Mouse (Mus musculus) thymus, adult 2 months (tissue): ENCODE data around the gene Klhl28. TPM values are rescaled to one million over a fixed set of nuclear protein-coding genes. Genes with fewer than 3 reads are reported as not detected.

Experiments
- DNase-seq: peaks from one replicate; pipeline ENCODE4 v3.0.0; 2021
- H3K27ac ChIP-seq: fragments of 200-500 bp; 2 replicates; pipeline ENCODE4 v1.5.1; 2012; ENCODE audit warnings: low read length, control low read depth; ENCODE audit not compliant: control insufficient read depth, insufficient read depth
- H3K27me3 ChIP-seq: fragments of 200-500 bp; 2 replicates; pipeline ENCODE4 v1.6.1; 2012; ENCODE audit warnings: mild to moderate bottlenecking, low read length, moderate library complexity, mixed read lengths; ENCODE audit not compliant: control insufficient read depth, insufficient read depth
- H3K36me3 ChIP-seq: fragments of 200-500 bp; 2 replicates; pipeline ENCODE4 v1.6.1; 2012; ENCODE audit warnings: mild to moderate bottlenecking, low read length, moderate library complexity; ENCODE audit not compliant: control insufficient read depth, insufficient read depth
- H3K4me1 ChIP-seq: fragments of 200-500 bp; replicated peaks from 2 replicates; pipeline ENCODE4 v1.6.1; 2012; ENCODE audit warnings: low read length; ENCODE audit not compliant: control insufficient read depth, insufficient read depth
- H3K4me3 ChIP-seq: fragments of 200-500 bp; 2 replicates; pipeline ENCODE4 v1.5.1; 2012; ENCODE audit warnings: mild to moderate bottlenecking, low read length, control low read depth, moderate library complexity; ENCODE audit not compliant: control insufficient read depth, insufficient read depth
- CTCF ChIP-seq: fragments of 200-500 bp; IDR thresholded peaks from 2 replicates; pipeline ENCODE4 v1.5.1; 2012; ENCODE audit warnings: mild to moderate bottlenecking, control low read depth, low read length, moderate library complexity, borderline replicate concordance; ENCODE audit not compliant: control insufficient read depth, poor library complexity, insufficient read depth; ENCODE audit errors: extremely low read depth
- POLR2A ChIP-seq: fragments of 200-500 bp; IDR thresholded peaks from 2 replicates; pipeline ENCODE4 v1.6.1; 2012; ENCODE audit warnings: mild to moderate bottlenecking, low read length, control low read depth, moderate library complexity; ENCODE audit not compliant: control insufficient read depth, poor library complexity, insufficient read depth; ENCODE audit errors: extremely low read depth
- WGBS: fragments of 180-500 bp; shearing (Covaris S2); methylation state at CpG from one replicate; pipeline ENCODE4 v1.1.7; 2018; 5-methylcytosine and 5-hydroxymethylcytosine counted together
- polyA plus RNA-seq: library from polyadenylated mRNA; depleted of rRNA; stranded (reverse); fragments of >200 nt; gene quantifications from 2 replicates; pipeline ENCODE4 v1.2.3, GENCODE M21; 2012; rRNA removed

Klhl28 gene
- polyA plus RNA-seq, 1 experiment: 6.5 TPM

DNA sequence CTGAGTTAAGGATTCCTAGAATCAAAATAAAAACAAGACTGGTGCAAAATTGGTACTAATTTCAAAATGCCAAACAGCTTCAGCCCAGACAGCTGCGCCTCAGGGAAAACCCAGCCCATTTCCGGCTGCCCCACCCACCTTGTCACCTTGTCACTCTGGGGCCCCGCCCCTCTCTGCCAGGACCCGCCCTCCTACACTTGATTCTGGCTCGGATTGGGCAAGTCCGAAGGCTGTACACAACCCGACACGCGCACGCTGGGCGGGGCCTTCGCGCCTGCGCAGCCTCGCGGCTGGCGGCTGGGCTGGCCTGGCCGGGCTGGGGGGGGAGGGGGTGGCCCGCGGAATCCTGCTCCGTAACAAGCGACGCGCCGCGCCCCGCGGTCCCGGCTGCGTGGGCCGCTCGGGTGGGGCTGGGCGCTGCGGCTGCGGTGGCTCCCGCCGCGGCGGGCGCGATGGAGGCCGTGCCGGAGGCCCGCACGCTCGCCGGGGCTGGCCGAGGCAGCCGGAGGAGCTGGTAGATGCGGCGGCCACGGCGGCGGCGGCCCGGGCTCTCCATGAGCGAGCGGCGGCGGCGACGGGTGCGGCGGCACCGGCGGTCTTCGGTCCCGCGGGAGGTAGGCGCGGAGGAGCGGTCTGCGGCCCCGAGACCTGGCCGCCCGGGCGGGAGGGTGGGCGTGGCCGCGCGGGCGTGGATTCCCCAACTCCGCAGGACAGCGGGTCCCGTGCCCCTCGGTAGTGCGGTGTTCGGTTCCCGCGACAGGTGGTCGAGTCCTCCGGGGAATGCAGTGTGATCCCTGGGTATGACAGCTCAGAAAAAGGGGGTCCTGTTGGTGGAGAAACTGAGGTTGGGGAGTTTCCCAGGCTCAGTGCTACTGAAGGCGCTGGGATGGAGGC lies 47.5 kb downstream of the Klhl28 start, which contains the start of gene Gm527:
TSS of gene Gm527 (plus strand) at position 329 of the 894 bp plus-strand sequence.
- H3K4me1 ChIP-seq: peaks cover 2% of the 10 kb centered on the region
- no peaks in the 10 kb centered on the region; the same call in 1 of the 2 replicates for H3K27me3 ChIP-seq
- DNase-seq: peak; percentile 96
- 0 out of 2 replicates have a peak, but pooled peaks have one; percentile 57 for TF ChIP-seq POLR2A
- peak; percentile 29; the same call in 1 of the 2 replicates for TF ChIP-seq CTCF
- peak within 1 kb of the TSS; percentile 47 for H3K4me3 ChIP-seq
- no peaks in the 10 kb centered on the region for H3K36me3 ChIP-seq
- WGBS: under 1% methylated on average over 93 of the region's 93 CpGs
- H3K27ac ChIP-seq: no peak within 1 kb of the TSS

DNA sequence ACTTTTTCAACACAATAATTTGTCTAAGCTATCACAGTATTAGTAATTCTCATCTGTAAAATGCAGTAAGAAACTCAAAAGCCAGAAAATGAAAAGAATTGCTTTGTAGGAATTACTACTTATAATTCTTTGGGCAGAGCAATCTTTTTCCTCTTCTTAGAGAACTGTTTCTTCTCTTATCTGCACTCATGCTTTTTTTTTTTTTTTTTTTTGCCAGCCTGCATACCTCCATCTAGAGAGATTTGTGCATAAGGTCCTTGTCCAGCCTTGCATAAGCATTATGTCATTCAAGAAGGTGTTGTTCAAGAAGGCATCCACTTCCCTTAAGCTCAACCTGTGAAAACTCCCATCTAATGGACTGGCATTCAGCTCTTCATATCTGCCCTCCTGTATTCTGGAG lies 48.6 kb downstream of the Klhl28 start:
- no peak for DNase-seq
- TF ChIP-seq POLR2A: no peak
- TF ChIP-seq CTCF: no peak
- H3K36me3 ChIP-seq: no peaks in the 10 kb centered on the region
- no peak overlapping the region for H3K27ac ChIP-seq
- H3K4me1 ChIP-seq: peaks cover 2% of the 10 kb centered on the region
- H3K27me3 ChIP-seq: no peaks in the 10 kb centered on the region; the same call in 1 of the 2 replicates
- H3K4me3 ChIP-seq: no peak overlapping the region

DNA sequence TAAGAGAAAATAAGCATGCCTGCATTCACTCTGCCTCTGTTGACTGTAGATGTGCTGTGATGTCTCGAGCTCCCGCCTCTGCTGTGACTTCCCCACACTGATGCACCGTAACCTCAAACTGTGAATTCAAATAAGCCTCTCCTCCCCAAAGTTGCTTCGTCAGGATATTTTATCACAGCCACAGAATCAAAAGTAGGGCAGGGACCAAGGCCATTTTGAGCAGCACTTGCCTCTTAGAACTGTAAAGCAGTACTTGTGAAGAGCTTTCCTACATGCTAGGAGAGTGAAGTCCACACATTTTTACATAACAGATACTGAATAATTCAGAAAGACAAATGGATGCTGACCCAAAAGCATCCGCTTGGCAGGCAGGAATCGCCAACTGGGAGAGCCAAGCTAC lies 52.3 kb downstream of the Klhl28 start:
- WGBS: 73% methylated on average over 6 of the region's 6 CpGs
- TF ChIP-seq CTCF (no peak), POLR2A (no peak)
- H3K27ac ChIP-seq: no peak overlapping the region
- no peaks in the 10 kb centered on the region for H3K4me1 ChIP-seq
- no peak overlapping the region for H3K4me3 ChIP-seq
- H3K27me3 ChIP-seq: no peaks in the 10 kb centered on the region; the same call in 1 of the 2 replicates
- no peaks in the 10 kb centered on the region for H3K36me3 ChIP-seq
- no peak for DNase-seq

DNA sequence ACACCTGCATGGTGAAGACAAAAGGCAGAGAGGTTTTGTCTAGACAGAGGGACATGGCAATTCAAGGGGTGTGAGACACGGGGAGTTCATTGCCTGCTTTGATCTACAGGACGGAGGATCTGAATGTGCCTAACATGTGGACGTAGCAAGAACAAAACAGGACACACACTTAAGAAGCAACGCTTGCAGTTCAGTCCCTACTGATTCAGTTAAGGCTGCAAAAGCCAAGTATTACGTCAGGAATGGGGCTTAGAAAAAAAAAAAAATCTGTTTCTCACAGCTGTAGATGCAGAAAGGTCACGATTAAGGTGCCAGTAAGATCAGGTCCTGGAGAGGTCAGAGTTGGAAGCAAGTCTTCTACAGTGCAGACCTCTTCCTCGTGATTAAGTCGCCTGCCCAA lies 62.1 kb downstream of the Klhl28 start:
- 85% methylated on average over 8 of the region's 8 CpGs for WGBS
- Histone ChIP-seq H3K27me3 (no peaks in the 10 kb centered on the region), H3K4me1 (no peaks in the 10 kb centered on the region), H3K36me3 (no peaks in the 10 kb centered on the region), H3K4me3 (no peak overlapping the region), H3K27ac (no peak overlapping the region)
- TF ChIP-seq CTCF (no peak), POLR2A (no peak)
- DNase-seq: no peak

DNA sequence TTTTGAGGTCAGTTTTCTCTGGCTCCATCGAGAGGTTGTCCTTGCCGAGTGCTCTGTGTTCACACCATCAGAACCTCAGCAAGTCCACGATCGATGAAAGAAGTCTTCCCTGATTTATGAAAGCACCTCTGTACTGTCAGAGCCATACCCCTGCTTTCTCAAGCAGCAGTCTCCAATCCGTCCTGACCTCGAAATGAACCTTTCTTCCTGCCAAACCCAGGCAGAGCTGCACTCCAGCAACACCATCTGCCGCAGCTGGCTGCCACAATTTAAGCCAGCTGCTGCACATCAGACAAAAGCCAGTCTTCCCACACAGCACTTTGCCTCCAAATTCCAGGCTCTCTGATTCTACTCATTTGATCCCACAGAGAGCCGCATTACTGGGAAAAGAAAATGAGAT lies 62.8 kb downstream of the Klhl28 start:
- Histone ChIP-seq H3K27me3 (no peaks in the 10 kb centered on the region), H3K36me3 (no peaks in the 10 kb centered on the region), H3K27ac (no peak overlapping the region), H3K4me1 (no peaks in the 10 kb centered on the region), H3K4me3 (no peak overlapping the region)
- DNase-seq: no peak
- 45% methylated on average over 8 of the region's 8 CpGs for WGBS
- TF ChIP-seq CTCF (no peak), POLR2A (no peak)

DNA sequence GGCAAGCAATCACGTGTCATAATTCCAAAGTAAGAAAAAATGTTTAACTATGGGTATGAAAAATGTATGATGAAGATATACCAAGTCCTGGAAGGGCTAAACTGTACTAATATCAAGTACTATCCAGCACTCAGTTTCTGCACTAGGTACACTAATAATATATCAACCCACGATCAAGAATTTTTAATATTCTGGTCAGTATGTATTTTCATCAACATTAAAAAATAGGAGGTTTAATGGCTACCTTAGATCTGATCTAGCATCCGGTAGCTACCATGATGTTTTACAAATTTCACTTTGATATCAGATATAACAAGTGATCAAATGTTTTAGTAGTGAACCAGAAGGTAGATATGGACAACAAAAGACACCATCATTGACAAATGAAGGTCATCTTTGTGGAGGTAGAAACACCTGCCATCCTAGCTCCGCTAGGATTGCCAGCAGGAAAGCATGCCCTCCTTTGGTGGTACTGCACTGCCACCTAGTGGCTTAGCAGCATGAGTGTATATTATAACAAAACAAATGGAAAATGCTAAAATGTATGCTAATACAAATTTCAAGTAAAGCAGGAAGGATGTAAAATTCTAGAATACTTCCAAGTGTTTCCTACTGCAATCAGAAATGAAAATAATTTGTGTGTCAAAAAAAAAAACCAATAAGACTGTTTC lies 68.1 kb downstream of the Klhl28 start:
- 55% methylated on average over 4 of the region's 4 CpGs for WGBS
- no peak overlapping the region for H3K27ac ChIP-seq
- no peaks in the 10 kb centered on the region for H3K36me3 ChIP-seq
- H3K4me1 ChIP-seq: no peaks in the 10 kb centered on the region
- TF ChIP-seq CTCF: no peak
- no peak for TF ChIP-seq POLR2A
- peak; percentile 45 for DNase-seq
- no peak overlapping the region for H3K4me3 ChIP-seq
- H3K27me3 ChIP-seq: no peaks in the 10 kb centered on the region

Other genes with a start within 250 kb of the Klhl28 start
- gene Gm527, start 47.6 kb downstream of the Klhl28 start, polyA plus RNA-seq: 0.89 and 1.3 TPM in 2 replicates
- gene Togaram1, start 270 bp upstream of the Klhl28 start, polyA plus RNA-seq: 8.2 and 8.4 TPM in 2 replicates
- gene Prpf39, start 70.8 kb upstream of the Klhl28 start, polyA plus RNA-seq: 15.7 and 18.7 TPM in 2 replicates
- 42.7 and 49.9 TPM in 2 replicates for gene Fkbp3, start 108.5 kb upstream of the Klhl28 start, polyA plus RNA-seq
- gene Fancm, start 110.1 kb upstream of the Klhl28 start, polyA plus RNA-seq: 4.3 and 6.6 TPM in 2 replicates
- 3.8 and 4.2 TPM in 2 replicates for gene Mis18bp1, start 207.1 kb upstream of the Klhl28 start, polyA plus RNA-seq